Mouse (Mus musculus) macrophage (primary cell): ENCODE data around the gene Zfp948. TPM values are rescaled to one million over a fixed set of nuclear protein-coding genes. Genes with fewer than 3 reads are reported as not detected.
"Not testable (repeated sequence)": the region's sequence is repeated elsewhere in the genome, so short reads cannot be mapped to it uniquely, and the experiment has no call there.

ENCODE experiments used
- H3K27ac ChIP-seq: fragments of 350-480 bp; formaldehyde crosslinking; 2 replicates; pipeline ENCODE4 v1.9.0; 2021
- H3K36me3 ChIP-seq: fragments of 350-480 bp; formaldehyde crosslinking; 2 replicates; pipeline ENCODE4 v1.9.0; 2021; ENCODE audit errors: inconsistent target
- H3K4me3 ChIP-seq: fragments of 350-480 bp; formaldehyde crosslinking; 2 replicates; pipeline ENCODE4 v1.9.0; 2021; ENCODE audit errors: inconsistent target
- H3K79me2 ChIP-seq: fragments of 350-480 bp; formaldehyde crosslinking; 2 replicates; pipeline ENCODE4 v1.9.0; 2021; ENCODE audit errors: inconsistent target
- WGBS: methylation state at CpG from one replicate; pipeline ENCODE4 v1.1.7; 2026; ENCODE audit warnings: inconsistent platforms; ENCODE audit not compliant: missing documents; 5-methylcytosine and 5-hydroxymethylcytosine counted together
- polyA plus RNA-seq: library from polyadenylated mRNA; stranded (reverse); fragments of 250-400 nt; gene quantifications from 3 replicates; pipeline ENCODE4 v1.2.4, GENCODE M21; 2018; ENCODE audit warnings: inconsistent platforms

The Zfp948 gene
- polyA plus RNA-seq, 1 experiment from 2014 or later = 9.7 TPM

DNA sequence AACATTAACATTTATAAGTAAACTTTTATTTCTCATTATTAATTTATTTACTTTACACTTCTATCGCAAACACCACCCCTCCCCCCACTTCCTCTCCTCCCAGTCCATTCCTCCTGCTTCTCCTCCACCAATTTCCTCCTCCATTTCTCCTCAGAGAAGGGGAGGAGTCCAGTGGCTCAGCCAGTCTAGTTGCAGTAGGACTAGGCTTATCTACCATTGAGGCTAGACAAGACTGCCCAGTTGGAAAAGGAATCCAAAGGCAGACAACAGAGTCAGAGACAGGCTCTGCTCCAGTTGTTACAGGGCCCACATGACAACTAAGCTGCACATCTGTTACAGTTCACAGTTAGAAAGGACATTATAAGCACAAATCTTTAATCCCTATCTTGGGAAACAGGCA is 888 bp downstream of the Zfp948 start:
- no peak overlapping the region for H3K27ac ChIP-seq
- H3K4me3 ChIP-seq = peak overlapping the region; percentile 53
- peaks cover 34% of the 10 kb centered on the region for H3K79me2 ChIP-seq
- WGBS = no CpG with 5 or more reads among the region's 1 CpGs
- no peaks in the 10 kb centered on the region for H3K36me3 ChIP-seq

DNA sequence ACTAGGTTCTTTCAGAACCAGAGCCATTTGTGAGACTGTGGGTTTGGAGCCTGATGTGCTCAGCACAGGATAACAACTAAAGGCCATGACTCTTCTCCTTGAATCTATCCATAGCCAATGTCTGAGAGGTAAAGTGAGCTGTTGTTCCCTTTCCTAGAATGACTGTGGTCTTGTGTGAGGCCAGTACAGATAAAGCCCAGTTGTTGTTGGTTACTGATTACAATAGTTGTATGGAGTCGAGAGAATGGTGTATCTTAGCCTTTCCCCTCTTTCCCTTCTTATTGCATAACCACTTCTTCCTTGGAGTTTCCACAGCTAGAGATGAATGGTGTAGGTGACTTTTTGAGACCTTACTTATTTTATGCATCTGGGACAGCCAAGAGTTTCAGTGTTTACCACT is 12.3 kb downstream of the Zfp948 start:
- 43% methylated on average over 1 of the region's 1 CpGs for WGBS
- H3K27ac ChIP-seq = no peak overlapping the region
- H3K79me2 ChIP-seq = no peaks in the 10 kb centered on the region
- H3K4me3 ChIP-seq = no peak overlapping the region
- peaks cover 20% of the 10 kb centered on the region; the same call in 1 of the 2 replicates for H3K36me3 ChIP-seq

DNA sequence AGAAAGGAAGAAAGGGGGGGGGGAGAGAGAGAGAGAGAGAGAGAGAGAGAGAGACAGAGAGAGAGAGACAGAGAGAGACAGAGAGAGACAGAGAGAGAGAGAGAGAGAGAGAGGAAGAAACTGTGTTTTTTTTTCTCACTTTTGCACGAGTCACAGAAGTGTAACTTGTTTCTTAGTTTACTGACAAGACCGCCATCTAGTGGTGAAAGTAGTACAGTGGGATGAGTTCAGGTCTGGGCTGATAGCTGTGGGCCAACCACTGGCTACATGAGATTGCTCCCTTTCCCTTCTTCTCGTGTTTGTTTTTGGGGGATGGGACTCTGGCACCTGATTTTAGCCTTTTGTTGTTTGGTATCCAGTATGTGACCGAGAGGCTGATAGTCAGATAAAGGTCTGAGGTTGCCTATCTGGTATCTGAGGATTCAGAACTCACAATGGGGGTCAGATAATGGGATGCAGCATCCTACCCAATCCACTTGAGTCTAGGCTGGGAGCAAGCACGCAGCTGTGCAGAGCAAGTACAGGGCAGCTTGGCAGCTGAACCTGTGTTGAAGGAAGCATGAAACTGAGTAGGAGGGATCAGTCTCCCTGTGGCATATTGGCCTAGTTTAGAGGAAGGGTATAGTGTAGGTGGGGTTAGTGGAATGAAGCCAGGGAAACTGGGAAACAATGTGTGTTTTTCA is 12.8 kb downstream of the Zfp948 start:
- no peak overlapping the region for H3K4me3 ChIP-seq
- no peaks in the 10 kb centered on the region for H3K79me2 ChIP-seq
- WGBS = 39% methylated on average over 5 of the region's 5 CpGs
- H3K27ac ChIP-seq = no peak overlapping the region
- peaks cover 21% of the 10 kb centered on the region; the same call in 1 of the 2 replicates for H3K36me3 ChIP-seq

DNA sequence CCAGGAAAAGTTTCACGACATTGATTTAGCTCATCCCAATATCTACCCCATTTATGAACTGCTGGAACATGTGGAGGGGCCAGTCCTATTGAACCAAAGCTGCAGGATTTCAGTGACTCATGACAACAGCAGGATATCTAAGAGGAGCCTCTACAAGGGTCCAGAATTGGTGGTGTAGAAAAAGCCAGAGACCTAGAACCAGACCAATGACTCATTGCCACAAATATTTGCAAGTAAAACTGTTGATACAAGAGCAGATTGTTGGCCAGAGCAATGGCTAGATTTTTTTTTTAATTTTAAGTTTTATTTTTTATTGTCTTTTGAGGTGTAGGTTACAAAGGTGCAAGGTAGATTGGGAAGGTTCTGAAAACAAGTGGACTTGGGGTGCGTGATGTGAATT is 18.7 kb downstream of the Zfp948 start:
- H3K36me3 ChIP-seq = peaks cover 44% of the 10 kb centered on the region
- no peaks in the 10 kb centered on the region for H3K79me2 ChIP-seq
- H3K27ac ChIP-seq = no peak overlapping the region
- H3K4me3 ChIP-seq = no peak overlapping the region
- 100% methylated on average over 2 of the region's 2 CpGs for WGBS

DNA sequence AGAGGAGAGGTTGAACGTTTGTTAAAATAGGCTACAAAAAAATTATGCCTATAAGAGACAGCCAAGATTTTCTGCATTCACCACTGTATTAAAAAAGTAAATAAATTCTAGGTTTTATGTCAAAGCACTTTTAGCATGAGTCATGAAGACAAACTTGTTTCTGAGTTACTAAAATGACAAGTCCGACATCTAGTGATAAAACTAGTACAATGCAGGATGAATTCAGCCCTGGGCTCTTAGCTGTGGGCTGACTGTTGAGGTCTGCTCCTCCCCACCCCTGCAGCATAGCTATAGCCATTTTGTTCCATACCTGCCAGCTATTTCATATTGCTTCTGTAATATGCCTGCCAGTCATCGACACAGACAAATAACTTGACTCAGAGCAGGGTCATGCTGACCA is 49.5 kb downstream of the Zfp948 start:
- Histone ChIP-seq H3K79me2 (no peaks in the 10 kb centered on the region), H3K4me3 (no peak overlapping the region)
- 83% methylated on average over 3 of the region's 3 CpGs for WGBS

DNA sequence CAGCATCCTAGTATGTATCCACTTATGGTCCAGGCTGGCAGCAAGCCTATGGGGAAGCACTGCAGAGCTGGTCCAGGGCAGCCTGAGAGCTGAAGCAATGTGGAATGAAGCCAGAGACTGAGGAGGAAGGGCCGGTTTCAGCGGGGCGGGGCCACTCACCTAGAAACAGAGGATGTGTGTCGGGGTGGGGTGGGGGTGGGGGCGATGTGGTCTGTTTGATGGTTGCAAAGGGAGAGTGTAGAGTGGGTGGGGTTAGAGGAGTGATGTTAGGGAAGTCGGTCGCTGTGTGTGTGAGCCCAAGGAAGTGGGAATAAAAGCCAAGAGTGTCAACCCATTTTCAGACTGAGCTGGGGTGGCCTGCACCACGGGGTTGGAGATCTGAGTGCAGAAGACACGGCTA is 50.5 kb downstream of the Zfp948 start:
- WGBS = 8% methylated on average over 9 of the region's 9 CpGs
- Histone ChIP-seq H3K4me3 (no peak overlapping the region), H3K79me2 (no peaks in the 10 kb centered on the region), H3K36me3 (no peaks in the 10 kb centered on the region), H3K27ac (no peak overlapping the region)

More for the DNA sequence above, 49.5 kb downstream of the Zfp948 start:
- H3K27ac ChIP-seq = no peak overlapping the region
- no peaks in the 10 kb centered on the region for H3K36me3 ChIP-seq

DNA sequence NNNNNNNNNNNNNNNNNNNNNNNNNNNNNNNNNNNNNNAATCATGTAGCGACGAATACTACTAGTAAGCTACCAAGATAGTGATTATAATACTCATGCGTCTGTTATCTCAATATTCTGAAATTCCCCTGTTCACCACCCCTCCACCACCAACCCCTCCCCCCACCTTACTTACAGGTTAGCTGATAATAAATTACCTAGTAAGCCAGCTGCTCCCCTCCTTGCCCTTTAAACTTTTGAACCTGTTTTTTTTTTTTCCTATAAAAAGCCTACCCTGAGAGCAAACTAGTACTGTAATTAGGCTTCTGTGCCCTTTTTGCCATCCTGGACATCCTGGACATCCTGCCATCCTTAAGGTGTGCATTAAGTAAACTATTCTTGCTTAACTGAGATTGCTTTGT is 56.8 kb downstream of the Zfp948 start:
- WGBS = no CpG with 5 or more reads among the region's 3 CpGs
- no peak overlapping the region for H3K27ac ChIP-seq
- H3K4me3 ChIP-seq = no peak overlapping the region
- no peaks in the 10 kb centered on the region for H3K79me2 ChIP-seq
- no peaks in the 10 kb centered on the region for H3K36me3 ChIP-seq

DNA sequence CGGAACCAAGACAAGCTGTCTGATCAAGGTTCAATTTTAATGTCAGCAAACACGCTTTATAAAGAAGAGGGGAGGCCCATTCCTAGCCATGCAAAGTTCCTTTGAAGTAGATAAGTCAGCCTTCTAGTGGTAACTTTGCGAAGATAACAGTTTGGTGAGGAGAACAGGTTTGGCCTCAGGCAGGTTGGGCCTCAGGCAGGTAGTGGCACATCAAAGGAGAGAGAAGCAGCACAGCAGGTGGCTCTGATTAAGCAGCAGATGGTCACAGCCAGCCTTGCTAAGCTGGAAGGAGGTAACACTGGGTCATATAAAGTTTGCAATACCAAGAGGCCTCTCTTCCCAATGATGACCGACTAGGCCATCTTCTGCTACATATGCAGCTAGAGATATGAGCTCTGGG is 69.0 kb downstream of the Zfp948 start:
- H3K79me2 ChIP-seq, H3K4me3 ChIP-seq, H3K27ac ChIP-seq, H3K36me3 ChIP-seq: not testable (repeated sequence)
- 78% methylated on average over 4 of the region's 4 CpGs for WGBS

Other genes starting within 250 kb of the Zfp948 start
- gene Zfp677, start 183.3 kb upstream of the Zfp948 start, polyA plus RNA-seq = 3.9 to 6.9 TPM (median 4.9 TPM) in 3 replicates
- 2.9 to 5.2 TPM (median 4.6 TPM) in 3 replicates for gene Zfp54, start 143.8 kb upstream of the Zfp948 start, polyA plus RNA-seq
- 5.0 to 11.8 TPM (median 7.5 TPM) in 3 replicates for gene Zfp51, start 116.6 kb upstream of the Zfp948 start, polyA plus RNA-seq
- gene Zfp53, start 78.0 kb upstream of the Zfp948 start, polyA plus RNA-seq = 5.6 to 11.7 TPM (median 10.3 TPM) in 3 replicates
- gene Zfp52, start 31.5 kb upstream of the Zfp948 start, polyA plus RNA-seq = 11.0 to 21.1 TPM (median 13.0 TPM) in 3 replicates
- gene Zfp983, start 83.6 kb downstream of the Zfp948 start, polyA plus RNA-seq = 2.1 to 4.0 TPM (median 2.2 TPM) in 3 replicates
- 7.3 to 39.8 TPM in 2 of 3 replicates, not detected in the other for gene Gm10226, start 124.9 kb downstream of the Zfp948 start, polyA plus RNA-seq
- gene Zfp760, start 140.7 kb downstream of the Zfp948 start, polyA plus RNA-seq = 1.8 to 2.9 TPM (median 2.7 TPM) in 3 replicates
- gene Zfp229, start 163.8 kb downstream of the Zfp948 start, polyA plus RNA-seq = 1.2 to 3.1 TPM (median 2.6 TPM) in 3 replicates